Mouse (Mus musculus): ENCODE data around the gene Prr7.

- TF ChIP-seq MAX (IDR thresholded peaks at IDR 0.05; ENCODE audit: low read depth) (no peak), POLR2A (IDR thresholded peaks at IDR 0.05; ENCODE audit: insufficient read length, low read depth) (no peak), TCF12 (IDR thresholded peaks at IDR 0.05; ENCODE audit: insufficient read depth, poor library complexity, severe bottlenecking) (no peak), E2F4 (IDR thresholded peaks at IDR 0.05; ENCODE audit: insufficient read depth) (no peak), CEBPB (IDR thresholded peaks at IDR 0.05; ENCODE audit: insufficient read depth, poor library complexity, severe bottlenecking) (no peak), REST (IDR thresholded peaks at IDR 0.05; ENCODE audit: insufficient read depth, insufficient read length) (no peak), TCF3 (IDR thresholded peaks at IDR 0.05; ENCODE audit: insufficient read length, low read depth) (no peak), POLR2AphosphoS2 (IDR thresholded peaks at IDR 0.05; ENCODE audit: insufficient read length, low read depth) (no peak), SRF (IDR thresholded peaks at IDR 0.05; ENCODE audit: control insufficient read depth, insufficient read length, low read depth) (no peak), MYOD1 (IDR thresholded peaks at IDR 0.05; ENCODE audit: control insufficient read depth in 1 of 3, insufficient read length in 2 of 3, low read depth in 2 of 3) (no peak), MYOG (IDR thresholded peaks at IDR 0.05; ENCODE audit: control insufficient read depth in 1 of 3, insufficient read depth in 1 of 3, insufficient read length in 2 of 3, low read depth in 2 of 3) (no peak), USF1 (IDR thresholded peaks at IDR 0.05; ENCODE audit: low read depth) (no peak)
Observed at GRCm38 (mm10) chr13:55513828-55514227, 49.8 kb downstream of the Prr7 start.

Data from myocyte (in vitro differentiated cells).